Comparison of ENCODE assay signal across 8 mouse cellular contexts in the genomic region with DNA sequence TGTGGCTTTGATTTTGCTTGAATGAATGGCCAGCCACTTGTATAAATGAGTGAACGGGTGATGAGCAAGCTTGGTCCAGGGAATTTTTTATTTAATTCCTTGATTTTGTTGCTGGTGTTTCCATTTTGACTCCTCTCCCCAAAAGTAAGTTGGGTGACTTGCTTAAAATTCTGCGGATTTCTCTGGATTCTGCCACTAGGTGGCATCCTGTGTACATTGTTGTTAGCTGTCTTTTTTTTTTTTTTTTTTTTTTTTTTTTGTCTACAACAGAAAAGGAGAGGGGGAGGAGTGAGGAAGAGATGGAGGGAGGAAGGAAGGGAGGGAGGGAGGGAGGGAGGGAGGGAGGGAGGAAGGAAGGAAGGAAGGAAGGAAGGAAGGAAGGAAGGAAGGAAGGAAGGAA.
DNase-seq lines count a peak whose midpoint lies in the region; ATAC-seq and TF ChIP-seq lines count a peak whose summit lies in the region.

No protein-coding gene starts in this region.

- no peak for TF ChIP-seq CTCF in liver, adult 2 months (IDR thresholded peaks at IDR 0.05; ENCODE audit: low read depth, low read length)
- peak; percentile 15; the same call in 1 of the 2 replicates for TF ChIP-seq CTCF in cortical plate, adult 2 months (IDR thresholded peaks at IDR 0.05; ENCODE audit: extremely low read depth, insufficient read depth, low read length)

- no peak overlapping the region for H3K4me3 ChIP-seq in liver, adult 2 months (ENCODE audit: insufficient read depth, low read depth, low read length)
- H3K4me3 ChIP-seq in liver, embryonic 11.5 days (ENCODE audit: low read depth, low read length) = no peak overlapping the region
- no peak overlapping the region for H3K4me3 ChIP-seq in cortical plate, adult 2 months (ENCODE audit: insufficient read depth, low read length)

- no peak overlapping the region for H3K4me2 ChIP-seq in liver, embryonic 11.5 days

- intact Hi-C loops in left cerebral cortex, postnatal 25 days (cut with DNase I) = loop anchor here (2.0 to 10.0 kb wide), 5 partner anchors 219 to 607 kb away; a partner anchor contains a TSS

- no peak for TF ChIP-seq POLR2A in liver, adult 2 months (IDR thresholded peaks at IDR 0.05; ENCODE audit: extremely low read depth, insufficient read depth, low read length)
- TF ChIP-seq POLR2A in cortical plate, adult 2 months (IDR thresholded peaks at IDR 0.05; ENCODE audit: extremely low read depth, insufficient read depth, low read length) = no peak

- no peaks in the 10 kb centered on the region for H3K27me3 ChIP-seq in liver, adult 2 months (ENCODE audit: control insufficient read depth, insufficient read depth, low read length)
- no peaks in the 10 kb centered on the region for H3K27me3 ChIP-seq in liver, embryonic 11.5 days (replicated peaks; ENCODE audit: control insufficient read depth, insufficient read depth, low read length)

- H3K9me3 ChIP-seq in liver, embryonic 11.5 days (ENCODE audit: control insufficient read depth, low read length) = no peaks in the 10 kb centered on the region

- no peaks in the 10 kb centered on the region for H3K36me3 ChIP-seq in liver, adult 2 months (ENCODE audit: control insufficient read depth, insufficient read depth, low read length)
- H3K36me3 ChIP-seq in liver, embryonic 11.5 days (ENCODE audit: control insufficient read depth, insufficient read depth, low read length) = no peaks in the 10 kb centered on the region

- no peaks in the 10 kb centered on the region for H3K4me1 ChIP-seq in liver, adult 2 months (ENCODE audit: control insufficient read depth, insufficient read depth, low read length)
- no peaks in the 10 kb centered on the region for H3K4me1 ChIP-seq in liver, embryonic 11.5 days (replicated peaks; ENCODE audit: control insufficient read depth, insufficient read depth, low read length)
- no peaks in the 10 kb centered on the region for H3K4me1 ChIP-seq in cortical plate, adult 2 months (ENCODE audit: control insufficient read depth, insufficient read depth, low read length)

- DNase-seq in liver, adult 2 months (ENCODE audit: extremely low read depth, low read depth, low spot score) = peak; percentile 69
- no peak for DNase-seq in liver, embryonic 11.5 days (ENCODE audit: low spot score)
- peak; percentile 75 for DNase-seq in ZHBTc4 (ENCODE audit: low read depth, low spot score)
- peak; percentile 72 for DNase-seq in heart, postnatal 4 days
- peak; percentile 65 to 87 for DNase-seq in left cerebral cortex, postnatal 25 days (ENCODE audit: low spot score in 2 of 2)
- peak; percentile 50 for DNase-seq in retina, postnatal 7 days (ENCODE audit: low read depth, low spot score)
- no peak for DNase-seq in Muller cell, postnatal 12 days (ENCODE audit: inconsistent ontology term)

- H3K27ac ChIP-seq in liver, adult 2 months (replicated peaks; ENCODE audit: insufficient read depth, low read depth, low read length) = no peak overlapping the region
- no peak overlapping the region for H3K27ac ChIP-seq in liver, embryonic 11.5 days (ENCODE audit: low read depth, low read length)
- H3K27ac ChIP-seq in cortical plate, adult 2 months (ENCODE audit: insufficient read depth, low read length) = no peak overlapping the region

- H3K79me2 ChIP-seq in liver, adult 2 months (ENCODE audit: control insufficient read depth, insufficient read depth, low read length) = no peaks in the 10 kb centered on the region

- H3K9ac ChIP-seq in liver, adult 2 months (ENCODE audit: low read depth, low read length) = no peak overlapping the region
- no peak overlapping the region for H3K9ac ChIP-seq in liver, embryonic 11.5 days (ENCODE audit: low read depth, low read length)

- WGBS in liver, adult 2 months = 8% methylated on average over 2 of the region's 2 CpGs
- WGBS in liver, embryonic 11.5 days = 15% methylated on average over 2 of the region's 2 CpGs

- no peak for ATAC-seq in liver, embryonic 11.5 days (replicated peaks; ENCODE audit: low FRiP score)

Comparison
In these comparisons a context has a peak if more than half of its experiments do, and no peak if none do; other contexts are left out.
1. DNase-seq: peak in liver, adult 2 months (single experiment), ZHBTc4 (single experiment), heart, postnatal 4 days (single experiment), left cerebral cortex, postnatal 25 days (2 of 2) and retina, postnatal 7 days (single experiment); none in liver, embryonic 11.5 days (single experiment) and Muller cell, postnatal 12 days (single experiment).